Mouse (Mus musculus) stomach, postnatal 0 days (tissue): ENCODE measurements at regions not wholly inside any gene's neighbourhood (a gene's known extent, or its start where the extent isn't known, plus 50 kb on each side); places are given as distances from the start of the nearest gene placed in this dataset.

Source experiments
- CTCF ChIP-seq: IDR thresholded peaks from 2 replicates; pipeline ENCODE4 v1.5.1; 2016; ENCODE audit warnings: antibody characterized with exemption, low read depth, mild to moderate bottlenecking, moderate library complexity
- EP300 ChIP-seq: optimal IDR thresholded peaks from 2 replicates; pipeline ENCODE3; 2016; ENCODE audit warnings: antibody characterized with exemption

GRCm38 (mm10) chr3:61592342-61592741, 226.6 kb upstream of the B430305J03Rik start:
- TF ChIP-seq CTCF: no peak
- TF ChIP-seq EP300: no peak
